Mouse (Mus musculus): ENCODE measurements around the gene Nab2. TPM values are rescaled to one million over a fixed set of nuclear protein-coding genes. Genes with fewer than 3 reads are reported as not detected.

Nab2 gene
- polyA plus RNA-seq, 1 experiment from 2014 or later = 2.3 TPM

DNA sequence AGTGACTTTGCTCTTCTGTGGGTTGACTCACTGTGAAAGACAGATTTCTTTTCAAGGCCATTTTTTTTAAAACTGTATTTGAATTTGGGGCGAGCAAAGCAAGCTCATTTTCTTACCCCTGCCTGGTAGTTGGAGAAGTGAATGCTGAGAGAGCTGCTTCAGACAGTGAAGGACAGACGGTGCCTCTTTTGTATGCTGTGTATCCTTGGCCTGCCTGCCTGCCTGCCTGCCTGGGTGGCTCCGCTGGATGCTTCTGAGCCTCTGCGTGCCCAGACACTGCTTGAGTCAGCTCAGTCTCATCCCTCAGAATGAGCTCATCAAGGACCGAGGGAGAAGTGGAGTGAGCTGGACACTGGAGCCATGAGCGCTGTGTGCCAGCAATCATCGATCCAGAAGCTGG lies 30.6 kb upstream of the Nab2 start:
- Histone ChIP-seq H3K36me3 (replicated peaks; ENCODE audit: control insufficient read depth, insufficient read depth) (peaks cover 12% of the 10 kb centered on the region), H3K9me3 (ENCODE audit: control insufficient read depth, low read length) (no peaks in the 10 kb centered on the region), H3K4me1 (replicated peaks; ENCODE audit: control insufficient read depth, insufficient read depth, low read length) (no peaks in the 10 kb centered on the region), H3K27ac (no peak overlapping the region), H3K4me3 (replicated peaks; ENCODE audit: low read length) (no peak overlapping the region), H3K9ac (no peak overlapping the region), H3K4me2 (replicated peaks) (no peak overlapping the region), H3K27me3 (ENCODE audit: control insufficient read depth, insufficient read depth, low read length) (no peaks in the 10 kb centered on the region)
- ATAC-seq (ENCODE audit: low FRiP score) (no peak), DNase-seq (ENCODE audit: low spot score) (no peak)
- WGBS = 95% methylated on average over 7 of the region's 7 CpGs

DNA sequence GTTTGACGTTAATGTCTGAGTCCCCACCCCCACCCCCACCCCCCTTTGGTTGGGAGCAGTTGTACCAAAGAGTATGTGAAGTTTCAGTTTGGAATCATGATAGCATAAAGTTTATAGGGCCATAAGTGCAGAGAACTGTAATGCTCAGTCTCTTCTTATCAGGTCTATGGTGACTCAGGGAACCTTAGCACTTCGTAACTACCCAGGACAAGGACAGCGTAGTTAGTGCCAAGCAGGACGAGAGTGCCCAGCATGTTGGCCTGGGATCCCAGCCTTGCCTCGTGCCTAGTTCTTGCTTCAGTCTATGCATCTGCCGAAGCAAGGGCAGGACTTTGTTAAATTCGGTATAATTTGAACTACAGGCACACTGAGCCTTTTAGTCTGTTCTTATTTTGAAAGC lies 27.4 kb upstream of the Nab2 start:
- H3K27me3 ChIP-seq (ENCODE audit: control insufficient read depth, insufficient read depth, low read length) = no peaks in the 10 kb centered on the region
- peaks cover 27% of the 10 kb centered on the region for H3K36me3 ChIP-seq (replicated peaks; ENCODE audit: control insufficient read depth, insufficient read depth)
- H3K4me1 ChIP-seq (replicated peaks; ENCODE audit: control insufficient read depth, insufficient read depth, low read length) = no peaks in the 10 kb centered on the region
- ATAC-seq (ENCODE audit: low FRiP score) = no peak
- DNase-seq (ENCODE audit: low spot score) = no peak
- no peak overlapping the region for H3K4me3 ChIP-seq (replicated peaks; ENCODE audit: low read length)
- H3K9me3 ChIP-seq (ENCODE audit: control insufficient read depth, low read length) = no peaks in the 10 kb centered on the region
- H3K27ac ChIP-seq = no peak overlapping the region
- H3K9ac ChIP-seq = no peak overlapping the region
- 95% methylated on average over 7 of the region's 7 CpGs for WGBS
- H3K4me2 ChIP-seq (replicated peaks) = no peak overlapping the region

DNA sequence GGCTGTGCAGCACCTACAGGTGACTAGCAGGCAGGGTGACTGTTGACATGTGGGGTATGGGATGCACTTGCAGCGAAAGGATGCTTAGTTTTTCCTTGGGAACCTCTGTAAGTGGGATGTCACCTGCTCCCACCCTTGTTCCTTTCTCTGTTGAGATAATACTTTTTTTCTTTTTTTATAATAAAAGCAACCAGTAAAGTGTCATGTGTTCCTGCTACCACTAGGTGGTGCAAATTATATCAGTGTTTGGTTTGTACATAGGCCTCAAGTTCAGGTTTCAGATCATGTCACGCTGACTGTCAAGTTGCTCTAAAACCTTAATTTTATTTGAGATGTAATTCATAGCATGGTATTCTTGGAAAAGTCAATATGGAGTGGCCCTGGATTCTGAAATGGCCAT lies 26.3 kb upstream of the Nab2 start:
- Histone ChIP-seq H3K4me2 (replicated peaks) (no peak overlapping the region), H3K4me1 (replicated peaks; ENCODE audit: control insufficient read depth, insufficient read depth, low read length) (no peaks in the 10 kb centered on the region), H3K36me3 (replicated peaks; ENCODE audit: control insufficient read depth, insufficient read depth) (peaks cover 34% of the 10 kb centered on the region), H3K9me3 (ENCODE audit: control insufficient read depth, low read length) (no peaks in the 10 kb centered on the region), H3K27me3 (ENCODE audit: control insufficient read depth, insufficient read depth, low read length) (no peaks in the 10 kb centered on the region), H3K4me3 (replicated peaks; ENCODE audit: low read length) (no peak overlapping the region), H3K27ac (no peak overlapping the region), H3K9ac (no peak overlapping the region)
- DNase-seq (ENCODE audit: low spot score) (peak; percentile 66), ATAC-seq (ENCODE audit: low FRiP score) (no peak)
- 72% methylated on average over 2 of the region's 2 CpGs for WGBS

DNA sequence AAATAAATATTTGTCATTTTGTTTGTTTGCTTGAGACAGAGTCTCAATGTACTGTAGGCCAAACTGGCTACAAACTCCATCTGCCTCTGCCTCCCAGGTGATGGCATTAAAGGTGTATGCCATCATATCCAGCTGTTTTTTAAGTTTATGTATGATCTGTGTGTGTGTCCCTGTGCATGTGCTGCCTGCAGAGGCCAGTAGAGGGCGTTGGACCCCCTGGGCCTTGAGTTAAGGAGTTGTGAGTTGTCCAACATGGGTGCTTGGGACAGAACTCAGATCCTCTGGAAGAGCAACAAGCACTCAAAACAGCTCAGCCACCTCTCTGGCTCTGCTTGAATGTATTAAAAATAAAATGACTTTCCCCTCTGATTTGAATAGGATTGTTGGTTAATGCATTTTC lies 22.7 kb upstream of the Nab2 start:
- Histone ChIP-seq H3K27me3 (ENCODE audit: control insufficient read depth, insufficient read depth, low read length) (no peaks in the 10 kb centered on the region), H3K27ac (no peak overlapping the region), H3K9me3 (ENCODE audit: control insufficient read depth, low read length) (no peaks in the 10 kb centered on the region), H3K4me1 (replicated peaks; ENCODE audit: control insufficient read depth, insufficient read depth, low read length) (no peaks in the 10 kb centered on the region), H3K9ac (no peak overlapping the region), H3K4me3 (replicated peaks; ENCODE audit: low read length) (no peak overlapping the region), H3K36me3 (replicated peaks; ENCODE audit: control insufficient read depth, insufficient read depth) (peaks cover 30% of the 10 kb centered on the region), H3K4me2 (replicated peaks) (no peak overlapping the region)
- WGBS = 39% methylated on average over 1 of the region's 1 CpGs
- no peak for DNase-seq (ENCODE audit: low spot score)
- no peak for ATAC-seq (ENCODE audit: low FRiP score)

DNA sequence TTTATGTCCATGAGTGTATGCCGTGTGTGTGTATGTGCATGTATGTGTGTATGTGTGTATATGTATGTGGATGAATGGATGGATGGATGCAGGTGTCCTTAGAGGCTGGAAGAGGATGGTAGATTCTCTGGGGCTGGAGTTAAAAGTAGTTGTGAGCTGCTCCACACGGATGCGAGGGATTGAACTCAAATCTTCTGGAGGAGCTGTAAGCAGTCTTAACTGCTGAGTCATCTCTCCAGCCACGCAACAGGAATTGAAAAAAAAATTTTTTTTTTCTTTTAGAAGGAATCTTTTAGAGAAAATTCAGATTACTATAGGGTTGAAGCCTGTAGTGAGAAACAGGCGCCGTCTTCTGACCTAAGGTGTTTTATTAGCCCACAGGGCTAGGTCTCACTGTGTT lies 14.5 kb upstream of the Nab2 start:
- no peaks in the 10 kb centered on the region for H3K36me3 ChIP-seq (replicated peaks; ENCODE audit: control insufficient read depth, insufficient read depth)
- H3K9me3 ChIP-seq (ENCODE audit: control insufficient read depth, low read length) = no peaks in the 10 kb centered on the region
- H3K27ac ChIP-seq = no peak overlapping the region
- DNase-seq (ENCODE audit: low spot score) (no peak), ATAC-seq (ENCODE audit: low FRiP score) (no peak)
- 0 out of 2 replicates have a peak, but pooled peaks cover 4% of the 10 kb centered on the region for H3K4me1 ChIP-seq (replicated peaks; ENCODE audit: control insufficient read depth, insufficient read depth, low read length)
- no peak overlapping the region for H3K4me2 ChIP-seq (replicated peaks)
- H3K4me3 ChIP-seq (replicated peaks; ENCODE audit: low read length) = no peak overlapping the region
- WGBS = 93% methylated on average over 6 of the region's 6 CpGs
- H3K9ac ChIP-seq = no peak overlapping the region
- no peaks in the 10 kb centered on the region for H3K27me3 ChIP-seq (ENCODE audit: control insufficient read depth, insufficient read depth, low read length)

DNA sequence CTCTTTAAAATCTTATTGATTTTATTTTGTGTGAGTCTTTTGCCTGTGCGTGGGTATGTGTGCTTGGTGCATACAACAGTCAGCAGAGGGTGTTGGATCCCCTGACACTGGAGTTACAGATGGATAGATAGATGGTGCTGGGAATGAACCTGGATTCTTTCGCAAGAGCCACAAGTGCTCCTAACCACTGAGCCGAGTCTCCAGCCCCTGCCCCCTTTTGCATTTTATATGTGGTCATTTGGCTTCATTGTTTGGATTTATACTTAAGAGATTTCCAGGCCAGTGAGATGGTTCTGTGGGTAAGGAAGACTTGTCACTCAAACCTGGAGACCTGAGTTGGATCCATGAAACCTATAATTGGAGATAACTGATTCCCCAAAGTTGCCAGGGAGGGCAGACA lies 11.5 kb upstream of the Nab2 start:
- no peaks in the 10 kb centered on the region for H3K27me3 ChIP-seq (ENCODE audit: control insufficient read depth, insufficient read depth, low read length)
- no peak overlapping the region for H3K9ac ChIP-seq
- ATAC-seq (ENCODE audit: low FRiP score) (no peak), DNase-seq (ENCODE audit: low spot score) (no peak)
- H3K4me1 ChIP-seq (replicated peaks; ENCODE audit: control insufficient read depth, insufficient read depth, low read length) = peaks cover 10% of the 10 kb centered on the region
- H3K36me3 ChIP-seq (replicated peaks; ENCODE audit: control insufficient read depth, insufficient read depth) = no peaks in the 10 kb centered on the region
- WGBS = 89% methylated on average over 3 of the region's 3 CpGs
- H3K27ac ChIP-seq = no peak overlapping the region
- no peaks in the 10 kb centered on the region for H3K9me3 ChIP-seq (ENCODE audit: control insufficient read depth, low read length)
- H3K4me3 ChIP-seq (replicated peaks; ENCODE audit: low read length) = no peak overlapping the region
- H3K4me2 ChIP-seq (replicated peaks) = no peak overlapping the region

DNA sequence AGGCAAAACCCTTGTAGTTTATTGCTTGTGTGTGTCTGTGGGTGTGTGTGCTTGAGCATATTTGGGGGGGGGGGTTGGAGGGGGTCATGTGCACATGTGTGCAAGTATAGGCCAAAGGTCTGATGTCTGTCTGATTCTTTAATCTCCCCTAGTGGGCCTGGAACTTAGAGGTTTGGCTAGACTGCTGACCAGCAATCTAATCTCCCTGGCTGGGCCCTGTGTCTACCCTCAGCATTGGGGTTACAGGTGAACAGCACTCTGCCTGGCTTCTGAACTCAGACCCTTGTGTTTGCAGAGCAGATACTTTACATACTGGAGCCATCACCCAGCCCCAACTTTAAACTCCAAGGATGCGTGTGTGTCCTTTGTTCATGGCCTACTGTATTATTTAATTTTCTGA lies 10.8 kb upstream of the Nab2 start:
- WGBS = 88% methylated on average over 1 of the region's 1 CpGs
- Histone ChIP-seq H3K4me2 (replicated peaks) (no peak overlapping the region), H3K4me1 (replicated peaks; ENCODE audit: control insufficient read depth, insufficient read depth, low read length) (peaks cover 10% of the 10 kb centered on the region), H3K27ac (no peak overlapping the region), H3K36me3 (replicated peaks; ENCODE audit: control insufficient read depth, insufficient read depth) (no peaks in the 10 kb centered on the region), H3K9ac (no peak overlapping the region), H3K4me3 (replicated peaks; ENCODE audit: low read length) (no peak overlapping the region), H3K9me3 (ENCODE audit: control insufficient read depth, low read length) (no peaks in the 10 kb centered on the region), H3K27me3 (ENCODE audit: control insufficient read depth, insufficient read depth, low read length) (no peaks in the 10 kb centered on the region)
- ATAC-seq (ENCODE audit: low FRiP score) = no peak
- DNase-seq (ENCODE audit: low spot score) = no peak

DNA sequence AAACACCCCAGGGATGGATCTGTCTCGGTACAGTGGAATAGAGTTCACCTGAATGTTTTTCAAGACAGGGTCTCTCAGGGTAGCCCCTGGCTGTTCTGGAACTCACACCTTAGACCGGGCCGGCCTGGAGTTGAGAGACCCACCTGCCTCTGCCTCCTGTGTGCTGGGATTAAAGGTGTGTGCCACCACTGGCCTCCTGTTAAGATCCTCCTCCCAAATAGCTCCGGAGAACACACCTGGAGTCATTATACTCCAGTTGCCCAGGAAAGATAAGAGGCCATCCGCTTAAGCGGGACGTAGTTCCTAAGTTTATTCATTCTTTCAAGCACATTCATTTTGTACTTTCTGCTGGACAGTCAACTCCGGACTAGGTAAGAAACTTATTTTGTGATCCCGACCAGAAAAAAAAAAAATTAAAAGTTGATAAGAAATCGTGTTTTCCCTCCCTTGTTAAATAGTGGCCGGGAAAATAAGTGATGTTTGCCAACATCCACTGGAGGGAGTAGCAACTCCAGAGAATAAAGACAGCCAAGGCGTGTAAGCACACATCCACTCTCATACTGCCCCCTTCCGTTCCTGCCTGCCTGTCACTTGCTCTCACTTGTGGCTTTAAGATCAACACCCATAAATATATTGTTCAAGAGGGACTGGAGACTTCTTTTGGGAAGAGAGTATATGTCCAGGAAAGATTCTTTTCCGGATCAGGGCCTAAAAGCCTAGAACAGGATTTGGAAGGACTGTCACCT lies 9.4 kb upstream of the Nab2 start:
- no peak for ATAC-seq (ENCODE audit: low FRiP score)
- Histone ChIP-seq H3K9me3 (ENCODE audit: control insufficient read depth, low read length) (no peaks in the 10 kb centered on the region), H3K36me3 (replicated peaks; ENCODE audit: control insufficient read depth, insufficient read depth) (no peaks in the 10 kb centered on the region), H3K4me1 (replicated peaks; ENCODE audit: control insufficient read depth, insufficient read depth, low read length) (peaks cover 10% of the 10 kb centered on the region), H3K27me3 (ENCODE audit: control insufficient read depth, insufficient read depth, low read length) (no peaks in the 10 kb centered on the region), H3K4me2 (replicated peaks) (peak overlapping the region; percentile 91), H3K27ac (no peak overlapping the region), H3K4me3 (replicated peaks; ENCODE audit: low read length) (peak overlapping the region; percentile 81), H3K9ac (peak overlapping the region; percentile 64)
- 17% methylated on average over 14 of the region's 14 CpGs for WGBS
- DNase-seq (ENCODE audit: low spot score) = peak; percentile 77

DNA sequence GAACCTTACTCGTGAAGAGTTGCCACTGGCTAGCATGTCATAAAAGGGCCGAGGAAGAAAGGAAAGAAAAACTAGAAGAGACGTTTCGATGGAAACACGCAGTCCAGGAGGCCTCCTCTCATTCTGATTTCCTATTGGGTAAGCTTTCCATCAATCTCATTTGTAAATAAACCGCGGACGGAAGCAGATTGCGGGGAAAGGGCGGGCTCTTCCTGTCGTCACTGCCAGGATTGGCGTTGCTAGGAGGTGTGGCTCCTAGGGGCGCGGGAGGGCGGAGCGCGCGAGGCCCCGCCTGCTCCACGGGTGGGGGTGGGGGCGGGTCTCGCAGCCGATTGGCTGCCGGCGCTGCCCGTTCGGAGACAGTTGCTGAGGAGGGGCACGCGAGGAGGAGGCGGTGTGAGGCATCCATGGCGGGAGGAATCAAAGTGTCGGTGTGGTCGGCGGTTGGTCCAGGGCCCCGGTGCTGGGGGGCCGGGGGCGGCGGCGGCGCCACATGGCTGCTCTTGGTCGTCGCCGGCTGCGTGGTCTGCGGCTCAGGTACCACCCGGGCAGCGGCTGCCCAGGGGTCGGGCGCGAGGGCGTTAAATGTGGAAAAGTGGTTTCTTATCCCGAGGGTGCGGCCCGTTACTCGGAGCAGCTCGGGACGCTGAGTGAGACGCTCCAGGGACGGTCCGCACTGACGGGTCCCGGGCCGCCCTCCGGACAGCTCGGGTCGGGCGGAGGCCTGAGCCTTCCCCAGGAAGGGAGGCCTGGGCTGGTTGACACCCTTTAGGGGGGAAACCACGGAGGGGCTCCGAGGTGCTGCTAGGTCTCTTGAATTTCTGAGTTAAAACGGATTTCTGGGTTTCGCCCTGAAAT lies 8.6 kb upstream of the Nab2 start:
- peak overlapping the region; percentile 64 for H3K9ac ChIP-seq
- H3K4me1 ChIP-seq (replicated peaks; ENCODE audit: control insufficient read depth, insufficient read depth, low read length) = peaks cover 10% of the 10 kb centered on the region
- no peaks in the 10 kb centered on the region for H3K27me3 ChIP-seq (ENCODE audit: control insufficient read depth, insufficient read depth, low read length)
- peak overlapping the region; percentile 91 for H3K4me2 ChIP-seq (replicated peaks)
- DNase-seq (ENCODE audit: low spot score) (peak; percentile 97), ATAC-seq (ENCODE audit: low FRiP score) (peak; percentile 97)
- WGBS = under 1% methylated on average over 71 of the region's 71 CpGs
- peak overlapping the region; percentile 81 for H3K4me3 ChIP-seq (replicated peaks; ENCODE audit: low read length)
- no peaks in the 10 kb centered on the region for H3K9me3 ChIP-seq (ENCODE audit: control insufficient read depth, low read length)
- no peaks in the 10 kb centered on the region for H3K36me3 ChIP-seq (replicated peaks; ENCODE audit: control insufficient read depth, insufficient read depth)
- H3K27ac ChIP-seq = peak overlapping the region; percentile 44

Measured in hindbrain, embryonic 14.5 days (tissue).